Mouse (Mus musculus): ENCODE measurements around the gene Zfp57. TPM values are rescaled to one million over a fixed set of nuclear protein-coding genes. Genes with fewer than 3 reads are reported as not detected.
"Not testable (repeated sequence)": the region's sequence is repeated elsewhere in the genome, so short reads cannot be mapped to it uniquely, and the experiment has no call there.

Zfp57 gene
- total and polyA plus RNA-seq, 3 experiments: 0.26 TPM; not detected in 2

GRCm38 (mm10) chr17:37018328-37018727 lies 17.4 kb downstream of the Zfp57 start:
- no peak for DNase-seq (ENCODE audit: extremely low read depth)
- Histone ChIP-seq H3K36me3 (replicated peaks in 1 of 2; ENCODE audit: control insufficient read depth in 1 of 2, insufficient read depth in 1 of 2, low read length in 1 of 2) (no peaks in the 10 kb centered on the region), H3K4me2 (ENCODE audit: insufficient read depth, low read depth, poor library complexity, severe bottlenecking) (no peak overlapping the region), H3K79me2 (replicated peaks; ENCODE audit: control insufficient read depth, extremely low read depth, insufficient read depth, poor library complexity, severe bottlenecking) (no peaks in the 10 kb centered on the region), H3K9ac (ENCODE audit: insufficient read depth, low read depth) (no peak overlapping the region), H3K4me1 (ENCODE audit: control insufficient read depth in 1 of 2, insufficient read depth in 2 of 2) (peaks cover 6 to 12% of the 10 kb centered on the region in 2 experiments), H3K4me3 (replicated peaks in 1 of 3; ENCODE audit: low read depth in 2 of 3, low read length in 2 of 3, poor library complexity in 1 of 3) (no peak overlapping the region), H3K27ac (ENCODE audit: insufficient read depth, low read depth) (no peak overlapping the region), H3K9me3 (replicated peaks; ENCODE audit: low read length) (no peaks in the 10 kb centered on the region), H3K27me3 (replicated peaks) (no peaks in the 10 kb centered on the region)
- in situ Hi-C loops (cut with MboI; ENCODE audit: low pct_ligation_motif_present, low pct_unique_long_range_greater_than_20kb, low sequenced_read_pairs): no loop called here
- TF ChIP-seq ELF1 (IDR thresholded peaks at IDR 0.05; ENCODE audit: low read depth, low read length): no peak
- no peak for TF ChIP-seq SMC3 (IDR thresholded peaks at IDR 0.05; ENCODE audit: low read depth, low read length)
- no peak for TF ChIP-seq CHD2 (IDR thresholded peaks at IDR 0.05; ENCODE audit: low read length)
- no peak for TF ChIP-seq NELFE (IDR thresholded peaks at IDR 0.05; ENCODE audit: low read depth, low read length)
- TF ChIP-seq RCOR1 (conservative IDR thresholded peaks at IDR 0.05; ENCODE audit: low read depth, low read length): no peak
- TF ChIP-seq ETS1 (conservative IDR thresholded peaks at IDR 0.05; ENCODE audit: low read depth, low read length): no peak
- TF ChIP-seq MAZ (IDR thresholded peaks at IDR 0.05; ENCODE audit: low read depth, low read length): no peak
- no peak for TF ChIP-seq HCFC1 (IDR thresholded peaks at IDR 0.05; ENCODE audit: low read depth, low read length)
- no peak for TF ChIP-seq POLR2A (IDR thresholded peaks at IDR 0.05; ENCODE audit: low read depth, low read length)
- TF ChIP-seq CTCF (conservative IDR thresholded peaks at IDR 0.05 in 1 of 2, IDR thresholded peaks at IDR 0.05 in 1 of 2; ENCODE audit: low read depth in 2 of 2, low read length in 2 of 2): no peak
- dilution Hi-C loops (cut with MboI; ENCODE audit: extremely low pct_ligation_motif_present, extremely low pct_unique_long_range_greater_than_20kb, low sequenced_read_pairs): no loop called here

GRCm38 (mm10) chr17:37019242-37019641 lies 18.3 kb downstream of the Zfp57 start:
- H3K9ac ChIP-seq (ENCODE audit: insufficient read depth, low read depth); in situ Hi-C loops (cut with MboI; ENCODE audit: low pct_ligation_motif_present, low pct_unique_long_range_greater_than_20kb, low sequenced_read_pairs); DNase-seq (ENCODE audit: extremely low read depth); H3K79me2 ChIP-seq (replicated peaks; ENCODE audit: control insufficient read depth, extremely low read depth, insufficient read depth, poor library complexity, severe bottlenecking); dilution Hi-C loops (cut with MboI; ENCODE audit: extremely low pct_ligation_motif_present, extremely low pct_unique_long_range_greater_than_20kb, low sequenced_read_pairs); H3K4me3 ChIP-seq (replicated peaks in 1 of 3; ENCODE audit: low read depth in 2 of 3, low read length in 2 of 3, poor library complexity in 1 of 3); H3K9me3 ChIP-seq (replicated peaks; ENCODE audit: low read length); H3K27ac ChIP-seq (ENCODE audit: insufficient read depth, low read depth); H3K36me3 ChIP-seq (replicated peaks in 1 of 2; ENCODE audit: control insufficient read depth in 1 of 2, insufficient read depth in 1 of 2, low read length in 1 of 2); H3K27me3 ChIP-seq (replicated peaks); H3K4me2 ChIP-seq (ENCODE audit: insufficient read depth, low read depth, poor library complexity, severe bottlenecking): not testable (repeated sequence)
- peaks cover 6 to 12% of the 10 kb centered on the region in 2 experiments for H3K4me1 ChIP-seq (ENCODE audit: control insufficient read depth in 1 of 2, insufficient read depth in 2 of 2)

GRCm38 (mm10) chr17:37022628-37023576 lies 21.9 kb downstream of the Zfp57 start, which contains the start of gene Mog:
Gene Mog, minus strand, starts transcription at chr17:37023398.
- no peak within 1 kb of the TSS for H3K9ac ChIP-seq (ENCODE audit: insufficient read depth, low read depth)
- H3K4me2 ChIP-seq (ENCODE audit: insufficient read depth, low read depth, poor library complexity, severe bottlenecking): no peak within 1 kb of the TSS
- H3K27me3 ChIP-seq (replicated peaks): no peaks in the 10 kb centered on the region
- dilution Hi-C loops (cut with MboI; ENCODE audit: extremely low pct_ligation_motif_present, extremely low pct_unique_long_range_greater_than_20kb, low sequenced_read_pairs) (no loop called here), in situ Hi-C loops (cut with MboI; ENCODE audit: low pct_ligation_motif_present, low pct_unique_long_range_greater_than_20kb, low sequenced_read_pairs) (no loop called here)
- DNase-seq (ENCODE audit: extremely low read depth): peak; percentile 18
- no peaks in the 10 kb centered on the region for H3K36me3 ChIP-seq (replicated peaks in 1 of 2; ENCODE audit: control insufficient read depth in 1 of 2, insufficient read depth in 1 of 2, low read length in 1 of 2)
- TF ChIP-seq MAZ (IDR thresholded peaks at IDR 0.05; ENCODE audit: low read depth, low read length): no peak
- TF ChIP-seq POLR2AphosphoS2 (IDR thresholded peaks at IDR 0.05; ENCODE audit: low read depth, low read length): no peak
- TF ChIP-seq IRF4 (IDR thresholded peaks at IDR 0.05; ENCODE audit: low read depth, low read length): peak; percentile 83
- TF ChIP-seq EP300 (IDR thresholded peaks at IDR 0.05; ENCODE audit: low read length): peak; percentile 64
- TF ChIP-seq CHD2 (IDR thresholded peaks at IDR 0.05; ENCODE audit: low read length): 0 out of 2 replicates have a peak, but pooled peaks have one; percentile 23
- H3K27ac ChIP-seq (ENCODE audit: insufficient read depth, low read depth): no peak within 1 kb of the TSS
- no peak within 1 kb of the TSS for H3K4me3 ChIP-seq (replicated peaks in 1 of 3; ENCODE audit: low read depth in 2 of 3, low read length in 2 of 3, poor library complexity in 1 of 3)
- H3K9me3 ChIP-seq (replicated peaks; ENCODE audit: low read length): no peaks in the 10 kb centered on the region
- H3K79me2 ChIP-seq (replicated peaks; ENCODE audit: control insufficient read depth, extremely low read depth, insufficient read depth, poor library complexity, severe bottlenecking): no peaks in the 10 kb centered on the region
- peaks cover 6 to 12% of the 10 kb centered on the region in 2 experiments for H3K4me1 ChIP-seq (ENCODE audit: control insufficient read depth in 1 of 2, insufficient read depth in 2 of 2)

Data from CH12.LX (cell line).